Mouse (Mus musculus) kidney, postnatal 0 days (tissue): ENCODE data around the gene Swsap1. TPM values are rescaled to one million over a fixed set of nuclear protein-coding genes. Genes with fewer than 3 reads are reported as not detected.

Experiments used
- ATAC-seq: fragments of 200-750 bp; cut with Nextera tagmentation; replicated peaks from 2 replicates; pipeline ENCODE4 v1.8.0; 2017; ENCODE audit warnings: low read depth, moderate number of reproducible peaks, moderate TSS enrichment, moderate library complexity; ENCODE audit not compliant: low FRiP score
- DNase-seq: peaks from one replicate; pipeline ENCODE4 v3.0.0-alpha.2; 2016; ENCODE audit warnings: low spot score
- H3K27ac ChIP-seq: fragments of 300-500 bp; sonication (generic); 2 replicates; pipeline ENCODE4 v1.5.1; 2014; ENCODE audit warnings: mild to moderate bottlenecking
- H3K27me3 ChIP-seq: fragments of 300-500 bp; sonication (generic); 2 replicates; pipeline ENCODE4 v1.6.1; 2014; ENCODE audit warnings: low read length, mixed read lengths; ENCODE audit not compliant: insufficient read depth
- H3K36me3 ChIP-seq: fragments of 300-500 bp; sonication (generic); 2 replicates; pipeline ENCODE4 v1.6.1; 2014; ENCODE audit warnings: low read length, mixed read lengths; ENCODE audit not compliant: insufficient read depth
- H3K4me1 ChIP-seq: fragments of 300-500 bp; sonication (generic); replicated peaks from 2 replicates; pipeline ENCODE4 v1.6.1; 2014; ENCODE audit warnings: antibody characterized with exemption, low read length, mixed read lengths; ENCODE audit not compliant: insufficient read depth
- H3K4me2 ChIP-seq: fragments of 300-500 bp; sonication (generic); 2 replicates; pipeline ENCODE4 v1.6.1; 2014; ENCODE audit warnings: mild to moderate bottlenecking, low read length, moderate library complexity, mixed read lengths
- H3K4me3 ChIP-seq: fragments of 300-500 bp; sonication (generic); replicated peaks from 2 replicates; pipeline ENCODE4 v1.5.1; 2014; ENCODE audit warnings: low read depth, low read length
- H3K9ac ChIP-seq: fragments of 300-500 bp; sonication (generic); 2 replicates; pipeline ENCODE4 v1.6.1; 2014; ENCODE audit warnings: low read depth, low read length
- H3K9me3 ChIP-seq: fragments of 300-500 bp; sonication (generic); replicated peaks from 2 replicates; pipeline ENCODE4 v1.6.1; 2016; ENCODE audit warnings: low read length, inconsistent platforms, mixed read lengths
- CTCF ChIP-seq: IDR thresholded peaks from 2 replicates; pipeline ENCODE4 v1.5.1; 2016; ENCODE audit warnings: antibody characterized with exemption, low read depth, mild to moderate bottlenecking, moderate library complexity
- WGBS: fragments of 180-500 bp; shearing (Covaris S2); extraction: QIAGEN DNeasy Blood & Tissue Kit; methylation state at CpG from one replicate; pipeline ENCODE4 v1.1.7; 2014; 5-methylcytosine and 5-hydroxymethylcytosine counted together
- polyA plus RNA-seq: library from polyadenylated mRNA; unstranded; fragments of >200 nt; fragmentation: Nextera tagmentation; extraction: Ambion mirVana; gene quantifications from 2 replicates; pipeline ENCODE4 v1.2.1, GENCODE M21; 2015

The Swsap1 gene
- polyA plus RNA-seq, 1 experiment from 2014 or later, result 7.5 TPM

DNA sequence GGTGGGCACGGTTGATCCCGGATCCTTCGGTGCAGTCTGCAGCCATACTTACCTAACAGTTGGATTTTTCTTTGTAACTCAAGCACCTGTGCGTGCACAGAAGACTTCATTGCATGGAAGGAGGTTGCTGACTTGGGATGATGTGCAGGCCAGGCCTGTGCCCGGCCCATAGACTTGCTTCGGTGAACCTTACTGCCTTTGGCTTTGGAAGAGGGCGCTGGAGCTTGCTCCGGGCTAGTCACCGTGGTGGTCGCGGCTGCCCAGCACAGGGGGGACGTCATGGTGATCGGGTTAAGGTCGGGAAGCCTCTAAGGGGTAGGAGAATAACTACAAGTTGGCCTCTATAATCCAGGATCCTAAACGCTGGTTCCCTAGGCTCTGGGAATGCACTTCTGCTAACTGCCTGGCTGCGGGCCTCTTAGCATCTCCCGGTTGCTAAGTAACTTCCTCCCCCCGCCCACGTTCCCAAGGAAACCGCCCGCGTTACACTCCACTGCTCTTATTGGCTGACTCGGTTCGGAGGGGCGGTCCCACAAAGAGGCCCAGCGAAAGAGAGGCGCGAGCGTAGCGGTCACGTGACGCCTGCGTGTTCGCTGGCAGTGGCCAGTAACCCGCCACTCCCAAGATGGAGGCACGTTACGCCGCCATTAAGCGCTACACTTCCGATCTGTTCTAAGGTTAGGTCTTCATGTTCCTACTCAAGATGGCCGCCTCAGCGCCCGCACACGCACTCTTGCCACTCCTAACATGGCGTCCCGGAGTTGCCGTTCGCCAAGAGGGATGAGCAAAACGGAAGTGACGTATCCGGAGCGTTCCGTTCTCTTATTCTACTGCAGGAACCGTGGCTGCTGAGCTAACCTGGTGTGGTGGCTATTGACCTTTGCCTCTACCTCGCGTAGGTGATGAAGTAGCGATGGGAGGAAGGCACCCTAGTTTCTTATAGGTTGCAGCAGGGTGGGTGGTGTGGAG is 46.9 kb downstream of the Swsap1 start, which contains the start of the genes Ccdc151 and Prkcsh:
Ccdc151 (minus strand) TSS at position 441 of the 969 bp plus-strand sequence.
Prkcsh (plus strand) TSS at position 613 of the 969 bp plus-strand sequence.
- Histone ChIP-seq H3K4me2 (peak within 1 kb of the TSS; percentile 72), H3K27ac (peak within 1 kb of the TSS; percentile 67), H3K9me3 (no peaks in the 10 kb centered on the region), H3K9ac (peak within 1 kb of the TSS; percentile 65), H3K36me3 (peaks cover 21% of the 10 kb centered on the region; the same call in 1 of the 2 replicates), H3K4me1 (peaks cover 19% of the 10 kb centered on the region), H3K27me3 (no peaks in the 10 kb centered on the region), H3K4me3 (peak within 1 kb of the TSS; percentile 66)
- DNase-seq, result peak; percentile 99
- TF ChIP-seq CTCF, result peak; percentile 21; the same call in 1 of the 2 replicates
- 5% methylated on average over 57 of the region's 57 CpGs for WGBS
- peak; percentile 99 for ATAC-seq

DNA sequence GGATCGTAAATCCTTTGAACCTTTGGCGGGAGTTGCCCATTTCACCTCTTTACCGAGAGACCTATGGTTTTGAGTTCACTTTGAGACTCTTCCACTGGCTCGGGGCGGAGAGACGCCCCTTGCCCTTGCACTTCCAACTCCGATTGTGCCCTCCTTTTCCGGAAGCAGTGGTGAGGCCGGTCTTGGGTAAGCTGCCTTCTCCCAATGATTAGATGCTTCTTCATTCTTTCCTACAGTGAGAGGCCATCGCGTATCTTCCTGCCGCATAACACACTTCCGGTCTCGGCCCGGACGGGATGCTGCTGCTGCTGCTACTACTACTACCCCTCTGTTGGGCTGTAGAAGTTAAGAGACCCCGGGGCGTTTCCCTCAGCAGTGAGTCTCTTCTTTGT is 47.6 kb downstream of the Swsap1 start:
- Histone ChIP-seq H3K4me3 (peak overlapping the region; percentile 66), H3K9me3 (no peaks in the 10 kb centered on the region), H3K36me3 (peaks cover 23% of the 10 kb centered on the region; the same call in 1 of the 2 replicates), H3K4me1 (peaks cover 19% of the 10 kb centered on the region), H3K27me3 (no peaks in the 10 kb centered on the region), H3K27ac (peak overlapping the region; percentile 67), H3K9ac (peak overlapping the region; percentile 65), H3K4me2 (peak overlapping the region; percentile 72)
- ATAC-seq, result no peak; the same call in 1 of the 2 replicates
- TF ChIP-seq CTCF, result no peak
- DNase-seq, result peak; percentile 79
- WGBS, result 0% methylated on average over 18 of the region's 18 CpGs

DNA sequence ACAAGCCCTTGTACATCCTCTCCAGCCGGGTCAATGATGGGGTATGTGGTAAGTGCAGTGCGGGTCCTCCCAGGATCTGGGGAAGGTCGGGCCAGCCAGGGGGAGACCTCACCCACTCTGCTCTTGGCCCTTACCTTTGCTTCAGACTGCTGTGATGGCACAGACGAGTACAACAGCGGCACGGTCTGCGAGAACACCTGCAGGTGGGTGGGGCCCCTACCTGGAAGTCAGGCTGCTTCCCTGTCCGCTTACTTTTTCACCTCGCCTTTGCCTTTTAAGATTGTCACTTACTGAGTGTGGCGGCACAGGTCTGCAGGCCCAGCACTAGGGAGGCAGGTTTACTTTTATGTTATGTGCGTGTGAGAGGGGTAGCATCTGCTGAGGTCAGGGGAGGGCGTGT is 49.0 kb downstream of the Swsap1 start:
- H3K27ac ChIP-seq, result no peak overlapping the region
- no peak overlapping the region for H3K4me2 ChIP-seq
- WGBS, result 93% methylated on average over 12 of the region's 12 CpGs
- H3K9ac ChIP-seq, result no peak overlapping the region
- H3K4me1 ChIP-seq, result peaks cover 19% of the 10 kb centered on the region
- peaks cover 35% of the 10 kb centered on the region for H3K36me3 ChIP-seq
- H3K27me3 ChIP-seq, result no peaks in the 10 kb centered on the region
- no peak for DNase-seq
- TF ChIP-seq CTCF, result no peak
- H3K9me3 ChIP-seq, result no peaks in the 10 kb centered on the region
- no peak overlapping the region for H3K4me3 ChIP-seq
- no peak for ATAC-seq

Other genes starting within 250 kb of the Swsap1 start
- 16.9 and 19.6 TPM in 2 replicates for gene Ldlr, start 232.3 kb upstream of the Swsap1 start, polyA plus RNA-seq
- gene Spc24, start 195.5 kb upstream of the Swsap1 start, polyA plus RNA-seq, result 55.1 and 61.1 TPM in 2 replicates
- gene Kank2, start 157.0 kb upstream of the Swsap1 start, polyA plus RNA-seq, result 10.1 and 10.3 TPM in 2 replicates
- gene Angptl8, start 120.2 kb upstream of the Swsap1 start, polyA plus RNA-seq, result 5.6 and 6.1 TPM in 2 replicates
- 28.3 and 28.7 TPM in 2 replicates for gene Dock6, start 103.1 kb upstream of the Swsap1 start, polyA plus RNA-seq
- gene Rab3d, start 37.6 kb upstream of the Swsap1 start, polyA plus RNA-seq, result 12.0 and 13.3 TPM in 2 replicates
- gene Ccdc159, start 28.3 kb upstream of the Swsap1 start, polyA plus RNA-seq, result 1.8 and 2.0 TPM in 2 replicates
- 82.9 and 83.7 TPM in 2 replicates for gene Tmem205, start 28.2 kb upstream of the Swsap1 start, polyA plus RNA-seq
- 4.3 and 4.8 TPM in 2 replicates for gene Plppr2, start 18.7 kb upstream of the Swsap1 start, polyA plus RNA-seq
- 16.1 and 17.2 TPM in 2 replicates for gene Epor, start 7.8 kb downstream of the Swsap1 start, polyA plus RNA-seq
- gene Rgl3, start 33.7 kb downstream of the Swsap1 start, polyA plus RNA-seq, result 26.8 and 29.2 TPM in 2 replicates
- gene Ccdc151, start 46.9 kb downstream of the Swsap1 start, polyA plus RNA-seq, result 1.2 and 1.4 TPM in 2 replicates
- gene Prkcsh, start 47.1 kb downstream of the Swsap1 start, polyA plus RNA-seq, result 79.6 and 92.8 TPM in 2 replicates
- 0.05 and 0.12 TPM in 2 replicates for gene Elavl3, start 96.3 kb downstream of the Swsap1 start, polyA plus RNA-seq
- not detected in 2 replicates for gene Gm49318, start 115.5 kb downstream of the Swsap1 start, polyA plus RNA-seq
- 8.3 and 8.9 TPM in 2 replicates for gene Zfp653, start 115.6 kb downstream of the Swsap1 start, polyA plus RNA-seq
- gene Ecsit, start 129.7 kb downstream of the Swsap1 start, polyA plus RNA-seq, result 56.2 and 61.3 TPM in 2 replicates
- gene Cnn1, start 143.5 kb downstream of the Swsap1 start, polyA plus RNA-seq, result 27.9 and 30.8 TPM in 2 replicates
- 160 and 172 TPM in 2 replicates for gene Elof1, start 161.4 kb downstream of the Swsap1 start, polyA plus RNA-seq
- gene Acp5, start 180.0 kb downstream of the Swsap1 start, polyA plus RNA-seq, result 6.2 and 6.3 TPM in 2 replicates
- gene Pigyl, start 201.1 kb downstream of the Swsap1 start, polyA plus RNA-seq, result 102 and 111 TPM in 2 replicates
- gene Zfp872, start 232.3 kb downstream of the Swsap1 start, polyA plus RNA-seq, result 0.11 and 0.18 TPM in 2 replicates